Mouse (Mus musculus): Measurements from ENCODE around the gene Adam23.
"Not testable (repeated sequence)": the region's sequence is repeated elsewhere in the genome, so short reads cannot be mapped to it uniquely, and the experiment has no call there.

The Adam23 gene

GRCm38 (mm10) chr1:63603870-63604500, 158.3 kb downstream of the Adam23 start:
- no peak for DNase-seq

GRCm38 (mm10) chr1:63609613-63610012, 163.9 kb downstream of the Adam23 start:
- DNase-seq: no peak

GRCm38 (mm10) chr1:63614594-63614993, 168.9 kb downstream of the Adam23 start:
- no peak for DNase-seq

- no peak for DNase-seq
Observed at GRCm38 (mm10) chr1:63615668-63616067, 170.0 kb downstream of the Adam23 start, which contains the start of gene Gm39653. Gene Gm39653, plus strand, starts transcription at chr1:63615968.

- DNase-seq: no peak
Observed at GRCm38 (mm10) chr1:63628211-63628610, 182.5 kb downstream of the Adam23 start.

- not testable (repeated sequence) for DNase-seq
Observed at GRCm38 (mm10) chr1:63630390-63630789, 184.7 kb downstream of the Adam23 start.

- no peak for DNase-seq
Observed at GRCm38 (mm10) chr1:63639921-63640320, 194.2 kb downstream of the Adam23 start.

Measured in right cerebral cortex, postnatal 25 days (tissue).